25 mouse cellular contexts compared by ENCODE assay signal in the genomic region with DNA sequence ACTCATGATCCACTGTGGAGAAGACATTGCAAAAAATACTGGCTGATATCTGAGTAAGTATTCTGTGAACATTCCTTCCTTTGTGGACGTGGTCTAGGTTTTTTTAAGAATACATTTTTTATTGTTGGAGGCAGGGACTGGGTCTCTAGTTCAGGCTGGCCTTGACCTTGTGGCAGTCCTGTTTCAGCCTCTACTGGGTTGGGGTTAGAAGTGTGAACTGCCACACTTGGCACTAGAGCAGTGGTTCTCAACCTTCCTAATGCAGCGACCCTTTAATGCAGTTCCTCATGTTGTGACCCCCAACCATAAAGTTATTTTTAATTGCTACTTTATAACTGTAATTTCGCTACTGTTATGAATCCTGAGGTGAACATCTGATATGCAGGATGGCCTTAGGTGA. TPM values are rescaled to one million over a fixed set of nuclear protein-coding genes. Genes with fewer than 3 reads are reported as not detected.
DNase-seq lines count a peak whose midpoint lies in the region; ATAC-seq and TF ChIP-seq lines count a peak whose summit lies in the region.
"Had no signal": no experiment of that assay in that cellular context is flagged by ENCODE, and none has a peak within 500 bp of the region (broad histone marks: within the 10 kb centered on the region; RNA-seq: fewer than 3 reads in every experiment).

No protein-coding gene starts in this region.

- H3K4me3 ChIP-seq in erythroblast, embryonic 14.5 days (replicated peaks): peak overlapping the region; percentile 100
- H3K4me3 ChIP-seq in liver, adult 2 months (ENCODE audit: insufficient read depth, low read depth, low read length): no peak overlapping the region
- peak overlapping the region; percentile 3 for H3K4me3 ChIP-seq in liver, embryonic 12.5 days
- H3K4me3 ChIP-seq in liver, embryonic 16.5 days (ENCODE audit: low read depth, low read length): no peak overlapping the region
- H3K4me3 ChIP-seq: embryonic facial prominence, embryonic 13.5 days; forebrain, embryonic 10.5 days; hindbrain, embryonic 13.5 days had no signal

- no peaks in the 10 kb centered on the region for H3K9me3 ChIP-seq in erythroblast, embryonic 14.5 days (ENCODE audit: control insufficient read depth, low read length)
- H3K9me3 ChIP-seq in liver, embryonic 12.5 days (replicated peaks): no peaks in the 10 kb centered on the region
- no peaks in the 10 kb centered on the region for H3K9me3 ChIP-seq in liver, embryonic 16.5 days (replicated peaks; ENCODE audit: control insufficient read depth, low read length)
- H3K9me3 ChIP-seq: embryonic facial prominence, embryonic 13.5 days; forebrain, embryonic 10.5 days; hindbrain, embryonic 13.5 days had no signal

- H3K27me3 ChIP-seq in erythroblast, embryonic 14.5 days (ENCODE audit: control insufficient read depth): no peaks in the 10 kb centered on the region
- no peaks in the 10 kb centered on the region for H3K27me3 ChIP-seq in liver, adult 2 months (ENCODE audit: control insufficient read depth, insufficient read depth, low read length)
- no peaks in the 10 kb centered on the region for H3K27me3 ChIP-seq in liver, embryonic 12.5 days (replicated peaks)
- H3K27me3 ChIP-seq in liver, embryonic 16.5 days (ENCODE audit: control insufficient read depth, insufficient read depth, low read depth, low read length): no peaks in the 10 kb centered on the region
- H3K27me3 ChIP-seq: embryonic facial prominence, embryonic 13.5 days; hindbrain, embryonic 13.5 days had no signal

- no peak overlapping the region; the same call in 1 of the 2 replicates for H3K27ac ChIP-seq in liver, adult 2 months (replicated peaks; ENCODE audit: insufficient read depth, low read depth, low read length)
- peak overlapping the region; percentile 94; the same call in 1 of the 2 replicates for H3K27ac ChIP-seq in liver, embryonic 12.5 days
- H3K27ac ChIP-seq in liver, embryonic 16.5 days (ENCODE audit: low read length): no peak overlapping the region
- H3K27ac ChIP-seq: embryonic facial prominence, embryonic 13.5 days; forebrain, embryonic 10.5 days; hindbrain, embryonic 13.5 days; hindbrain, postnatal 0 days had no signal

- H3K36me3 ChIP-seq in erythroblast, embryonic 14.5 days (ENCODE audit: control insufficient read depth): peaks cover 58% of the 10 kb centered on the region
- peaks cover 27% of the 10 kb centered on the region for H3K36me3 ChIP-seq in liver, adult 2 months (ENCODE audit: control insufficient read depth, insufficient read depth, low read length)
- peaks cover 48% of the 10 kb centered on the region for H3K36me3 ChIP-seq in liver, embryonic 12.5 days
- H3K36me3 ChIP-seq in liver, embryonic 16.5 days (ENCODE audit: control insufficient read depth, insufficient read depth): peaks cover 26% of the 10 kb centered on the region

- WGBS in liver, adult 2 months: 35% methylated on average over 3 of the region's 3 CpGs
- WGBS in liver, embryonic 12.5 days (ENCODE audit: insufficient replicate concordance): 77% methylated on average over 3 of the region's 3 CpGs
- WGBS in liver, embryonic 16.5 days (ENCODE audit: insufficient replicate concordance): 66% methylated on average over 3 of the region's 3 CpGs

- no peak for TF ChIP-seq CTCF in liver, adult 2 months (IDR thresholded peaks at IDR 0.05; ENCODE audit: low read depth, low read length)

- intact Hi-C loops in left cerebral cortex, postnatal 14 days (cut with DNase I): loop anchor here (10.0 kb wide), 2 partner anchors 94 to 394 kb away; partner anchors contain the start of gene A930018P22Rik

- DNase-seq in liver, adult 2 months (ENCODE audit: extremely low read depth, low read depth, low spot score): peak; percentile 58
- no peak for DNase-seq in liver
- no peak for DNase-seq in cerebellum, adult 11-12 months
- no peak for DNase-seq in left cerebral cortex, postnatal 14 days (ENCODE audit: low spot score in 2 of 2)
- DNase-seq: adrenal gland, postnatal 10 days; cerebellum, adult 18-20 months; cerebellum, adult 9-11 months; cerebellum, postnatal 36 days; gastrocnemius, postnatal 10 days; heart, postnatal 10 days had no signal

- H3K4me2 ChIP-seq in liver, embryonic 12.5 days: peak overlapping the region; percentile 79
- H3K4me2 ChIP-seq in liver, embryonic 16.5 days (ENCODE audit: low read depth, low read length): peak overlapping the region; percentile 78; the same call in 1 of the 2 replicates

- H3K9ac ChIP-seq in liver, adult 2 months (ENCODE audit: low read depth, low read length): no peak overlapping the region
- H3K9ac ChIP-seq in liver, embryonic 12.5 days: peak overlapping the region; percentile 99; the same call in 1 of the 2 replicates
- H3K9ac ChIP-seq in liver, embryonic 16.5 days (ENCODE audit: low read depth, low read length): no peak overlapping the region
- H3K9ac ChIP-seq: embryonic facial prominence, embryonic 13.5 days; hindbrain, embryonic 13.5 days had no signal

- peaks cover 14% of the 10 kb centered on the region for H3K79me2 ChIP-seq in liver, adult 2 months (ENCODE audit: control insufficient read depth, insufficient read depth, low read length)

- peaks cover 46% of the 10 kb centered on the region for H3K4me1 ChIP-seq in erythroblast, embryonic 14.5 days (ENCODE audit: control insufficient read depth)
- H3K4me1 ChIP-seq in liver, adult 2 months (ENCODE audit: control insufficient read depth, insufficient read depth, low read length): peaks cover 11% of the 10 kb centered on the region
- peaks cover 34% of the 10 kb centered on the region for H3K4me1 ChIP-seq in liver, embryonic 12.5 days
- peaks cover 18% of the 10 kb centered on the region for H3K4me1 ChIP-seq in liver, embryonic 16.5 days (ENCODE audit: control insufficient read depth, low read depth, low read length)

- no peak for ATAC-seq in erythroblast, adult 5-6 weeks (replicated peaks; ENCODE audit: low FRiP score, poor library complexity, severe bottlenecking)
- ATAC-seq in liver, embryonic 12.5 days: no peak
- no peak for ATAC-seq in liver, embryonic 16.5 days (ENCODE audit: low read depth)
- ATAC-seq: forebrain, embryonic 14.5 days; hindbrain, postnatal 0 days had no signal

- no peak for TF ChIP-seq POLR2A in liver, adult 2 months (IDR thresholded peaks at IDR 0.05; ENCODE audit: extremely low read depth, insufficient read depth, low read length)

RNA-seq across cellular contexts. Expression of gene 4931422A03Rik, which starts 2.2 kb away (rescaled TPM):
- not detected in 2 replicates for polyA plus RNA-seq in erythroblast, embryonic 14.5 days (2012)
- total RNA-seq in erythroblast, adult 5-6 weeks (2015; ENCODE audit: low replicate concordance): 6.1 and 10.4 TPM in 2 replicates
- not detected in 2 replicates for total RNA-seq in erythroblast, adult 5-6 weeks (2017; ENCODE audit: low replicate concordance)
- total RNA-seq in liver, adult 2 months (2014; rRNA removed): not detected in 2 replicates
- not detected in 2 replicates for polyA plus RNA-seq in liver, adult 2 months (2012; rRNA removed)
- polyA plus RNA-seq in liver, embryonic 12.5 days (2016; fragmentation: Nextera tagmentation; extraction: Ambion mirVana): 2.1 and 2.4 TPM in 2 replicates
- polyA plus RNA-seq in liver, embryonic 16.5 days (2015; fragmentation: Nextera tagmentation; extraction: Ambion mirVana): 1.1 and 1.8 TPM in 2 replicates
- total RNA-seq in left cerebral cortex, postnatal 14 days (2021): not detected
- total RNA-seq: adrenal gland, postnatal 10 days; gastrocnemius, postnatal 10 days; heart, adult 8-10 months; heart, postnatal 10 days; hematopoietic stem cell, adult 5-6 weeks; hindbrain, postnatal 0 days had no signal

RNA-seq across cellular contexts. Expression of gene Fbxo3, which starts 2.9 kb away (rescaled TPM):
- polyA plus RNA-seq in erythroblast, embryonic 14.5 days (2012): 0.70 and 0.79 TPM in 2 replicates
- 97.2 and 111 TPM in 2 replicates for total RNA-seq in erythroblast, adult 5-6 weeks (2015; ENCODE audit: low replicate concordance)
- 115 and 124 TPM in 2 replicates for total RNA-seq in erythroblast, adult 5-6 weeks (2017; ENCODE audit: low replicate concordance)
- 93.9 and 95.9 TPM in 2 replicates for total RNA-seq in liver, adult 2 months (2014; rRNA removed)
- polyA plus RNA-seq in liver, adult 2 months (2012; rRNA removed): 32.5 and 32.7 TPM in 2 replicates
- polyA plus RNA-seq in liver, embryonic 12.5 days (2016; fragmentation: Nextera tagmentation; extraction: Ambion mirVana): 60.1 and 62.2 TPM in 2 replicates
- 46.9 and 53.9 TPM in 2 replicates for polyA plus RNA-seq in liver, embryonic 16.5 days (2015; fragmentation: Nextera tagmentation; extraction: Ambion mirVana)
- 10 to 100 TPM; 52.2 to 53.6 TPM for total RNA-seq in left cerebral cortex, postnatal 14 days (2021)

RNA-seq across cellular contexts. Expression of gene Gm10912, which starts 35.2 kb away (rescaled TPM):
- not detected in 2 replicates for polyA plus RNA-seq in erythroblast, embryonic 14.5 days (2012)
- total RNA-seq in erythroblast, adult 5-6 weeks (2015; ENCODE audit: low replicate concordance): 1.5 TPM in 1 of 2 replicates, not detected in the other
- total RNA-seq in erythroblast, adult 5-6 weeks (2017; ENCODE audit: low replicate concordance): 0.26 and 2.8 TPM in 2 replicates
- total RNA-seq in liver, adult 2 months (2014; rRNA removed): 0.40 and 0.65 TPM in 2 replicates
- 0.11 TPM in 1 of 2 replicates, not detected in the other for polyA plus RNA-seq in liver, adult 2 months (2012; rRNA removed)
- polyA plus RNA-seq in liver, embryonic 12.5 days (2016; fragmentation: Nextera tagmentation; extraction: Ambion mirVana): not detected in 2 replicates
- 0.05 and 0.21 TPM in 2 replicates for polyA plus RNA-seq in liver, embryonic 16.5 days (2015; fragmentation: Nextera tagmentation; extraction: Ambion mirVana)
- under 1 TPM; 0.19 to 0.35 TPM for total RNA-seq in left cerebral cortex, postnatal 14 days (2021)
- total RNA-seq: hematopoietic stem cell, adult 5-6 weeks; hindbrain, postnatal 0 days had no signal
- polyA plus RNA-seq: C2C12; forebrain, embryonic 10.5 days; forebrain, embryonic 14.5 days; heart, embryonic 14.5 days; hindbrain, embryonic 13.5 days; hindbrain, postnatal 0 days had no signal

RNA-seq across cellular contexts. Expression of gene Gm10799, which starts 38.0 kb away (rescaled TPM):
- not detected in 2 replicates for polyA plus RNA-seq in erythroblast, embryonic 14.5 days (2012)
- not detected in 2 replicates for total RNA-seq in erythroblast, adult 5-6 weeks (2015; ENCODE audit: low replicate concordance)
- total RNA-seq in erythroblast, adult 5-6 weeks (2017; ENCODE audit: low replicate concordance): not detected in 2 replicates
- not detected in 2 replicates for total RNA-seq in liver, adult 2 months (2014; rRNA removed)
- not detected in 2 replicates for polyA plus RNA-seq in liver, adult 2 months (2012; rRNA removed)
- not detected in 2 replicates for polyA plus RNA-seq in liver, embryonic 12.5 days (2016; fragmentation: Nextera tagmentation; extraction: Ambion mirVana)
- not detected in 2 replicates for polyA plus RNA-seq in liver, embryonic 16.5 days (2015; fragmentation: Nextera tagmentation; extraction: Ambion mirVana)
- total RNA-seq in left cerebral cortex, postnatal 14 days (2021): not detected
- total RNA-seq: adrenal gland, postnatal 10 days; gastrocnemius, postnatal 10 days; heart, adult 8-10 months; heart, postnatal 10 days; hematopoietic stem cell, adult 5-6 weeks; hindbrain, postnatal 0 days; MEL had no signal
- polyA plus RNA-seq: C2C12; embryonic facial prominence, embryonic 13.5 days; forebrain, embryonic 10.5 days; forebrain, embryonic 14.5 days; gonadal fat pad, adult 2 months; heart, embryonic 14.5 days; hindbrain, embryonic 13.5 days; hindbrain, postnatal 0 days had no signal

RNA-seq across cellular contexts. Expression of gene Cd59b, which starts 39.3 kb away (rescaled TPM):
- 0.14 and 0.31 TPM in 2 replicates for polyA plus RNA-seq in erythroblast, embryonic 14.5 days (2012)
- 15.5 and 54.2 TPM in 2 replicates for total RNA-seq in erythroblast, adult 5-6 weeks (2015; ENCODE audit: low replicate concordance)
- total RNA-seq in erythroblast, adult 5-6 weeks (2017; ENCODE audit: low replicate concordance): 6.6 and 15.5 TPM in 2 replicates
- 9.5 and 20.7 TPM in 2 replicates for total RNA-seq in liver, adult 2 months (2014; rRNA removed)
- polyA plus RNA-seq in liver, adult 2 months (2012; rRNA removed): 17.7 and 28.1 TPM in 2 replicates
- polyA plus RNA-seq in liver, embryonic 12.5 days (2016; fragmentation: Nextera tagmentation; extraction: Ambion mirVana): 10.4 and 13.2 TPM in 2 replicates
- 9.7 and 11.0 TPM in 2 replicates for polyA plus RNA-seq in liver, embryonic 16.5 days (2015; fragmentation: Nextera tagmentation; extraction: Ambion mirVana)
- under 1 TPM; 0.59 to 0.88 TPM for total RNA-seq in left cerebral cortex, postnatal 14 days (2021)
- total RNA-seq: hindbrain, postnatal 0 days; MEL had no signal
- polyA plus RNA-seq: C2C12 had no signal

Comparison
In these comparisons a context has a peak if more than half of its experiments do, and no peak if none do; other contexts are left out.
1. H3K4me3 ChIP-seq: peak in erythroblast, embryonic 14.5 days (single experiment) and liver, embryonic 12.5 days (single experiment); none in liver, adult 2 months (single experiment) and liver, embryonic 16.5 days (single experiment).
2. RNA of gene Fbxo3, which starts 2.9 kb away (polyA plus RNA-seq): 60.1 to 62.2 TPM in liver, embryonic 12.5 days, 46.9 to 53.9 TPM in liver, embryonic 16.5 days and 32.5 to 32.7 TPM in liver, adult 2 months; 0.70 to 0.79 TPM in erythroblast, embryonic 14.5 days; every median in the first group is over 10 times any median in the second.